Mouse (Mus musculus): ENCODE results near the gene Ttc28. TPM values are rescaled to one million over a fixed set of nuclear protein-coding genes. Genes with fewer than 3 reads are reported as not detected.

Ttc28 gene
- polyA plus RNA-seq, 1 experiment from 2014 or later = 5.8 TPM

- no peaks in the 10 kb centered on the region for H3K9me3 ChIP-seq (replicated peaks; ENCODE audit: control insufficient read depth, low read length)
- H3K4me1 ChIP-seq (ENCODE audit: control insufficient read depth, insufficient read depth, low read length) = 0 out of 2 replicates have a peak, but pooled peaks cover 3% of the 10 kb centered on the region
- H3K4me2 ChIP-seq (ENCODE audit: low read depth, low read length) = no peak overlapping the region
- ATAC-seq (replicated peaks; ENCODE audit: extremely low read depth, insufficient read depth, low FRiP score) = no peak
- H3K27ac ChIP-seq (ENCODE audit: low read length) = 0 out of 2 replicates have a peak overlapping the region, but pooled peaks have one; percentile 3
- H3K27me3 ChIP-seq (ENCODE audit: control insufficient read depth, insufficient read depth, low read length) = peaks cover 2% of the 10 kb centered on the region; the same call in 1 of the 2 replicates
- H3K36me3 ChIP-seq (ENCODE audit: control insufficient read depth, insufficient read depth) = no peaks in the 10 kb centered on the region
- no peak overlapping the region for H3K4me3 ChIP-seq (ENCODE audit: low read length)
- H3K9ac ChIP-seq (ENCODE audit: low read length) = no peak overlapping the region
- 65% methylated on average over 6 of the region's 6 CpGs for WGBS
Observed at GRCm38 (mm10) chr5:111111378-111111777, 231.8 kb downstream of the Ttc28 start.

GRCm38 (mm10) chr5:111113183-111113582, 233.6 kb downstream of the Ttc28 start:
- H3K4me3 ChIP-seq (ENCODE audit: low read length) = no peak overlapping the region
- no peaks in the 10 kb centered on the region for H3K9me3 ChIP-seq (replicated peaks; ENCODE audit: control insufficient read depth, low read length)
- no peak overlapping the region for H3K27ac ChIP-seq (ENCODE audit: low read length)
- 65% methylated on average over 7 of the region's 7 CpGs for WGBS
- H3K9ac ChIP-seq (ENCODE audit: low read length) = no peak overlapping the region
- no peak for ATAC-seq (replicated peaks; ENCODE audit: extremely low read depth, insufficient read depth, low FRiP score)
- peaks cover 2% of the 10 kb centered on the region; the same call in 1 of the 2 replicates for H3K27me3 ChIP-seq (ENCODE audit: control insufficient read depth, insufficient read depth, low read length)
- no peaks in the 10 kb centered on the region for H3K36me3 ChIP-seq (ENCODE audit: control insufficient read depth, insufficient read depth)
- H3K4me2 ChIP-seq (ENCODE audit: low read depth, low read length) = no peak overlapping the region
- 0 out of 2 replicates have a peak, but pooled peaks cover 3% of the 10 kb centered on the region for H3K4me1 ChIP-seq (ENCODE audit: control insufficient read depth, insufficient read depth, low read length)

GRCm38 (mm10) chr5:111113694-111114375, 234.2 kb downstream of the Ttc28 start:
- H3K4me3 ChIP-seq (ENCODE audit: low read length) = no peak overlapping the region
- no peak overlapping the region for H3K9ac ChIP-seq (ENCODE audit: low read length)
- H3K9me3 ChIP-seq (replicated peaks; ENCODE audit: control insufficient read depth, low read length) = no peaks in the 10 kb centered on the region
- H3K36me3 ChIP-seq (ENCODE audit: control insufficient read depth, insufficient read depth) = no peaks in the 10 kb centered on the region
- H3K27me3 ChIP-seq (ENCODE audit: control insufficient read depth, insufficient read depth, low read length) = peaks cover 2% of the 10 kb centered on the region; the same call in 1 of the 2 replicates
- H3K4me2 ChIP-seq (ENCODE audit: low read depth, low read length) = no peak overlapping the region
- no peak overlapping the region for H3K27ac ChIP-seq (ENCODE audit: low read length)
- 36% methylated on average over 8 of the region's 8 CpGs for WGBS
- 0 out of 2 replicates have a peak, but pooled peaks cover 3% of the 10 kb centered on the region for H3K4me1 ChIP-seq (ENCODE audit: control insufficient read depth, insufficient read depth, low read length)
- no peak for ATAC-seq (replicated peaks; ENCODE audit: extremely low read depth, insufficient read depth, low FRiP score)

- no peak for ATAC-seq (replicated peaks; ENCODE audit: extremely low read depth, insufficient read depth, low FRiP score)
- no peaks in the 10 kb centered on the region for H3K9me3 ChIP-seq (replicated peaks; ENCODE audit: control insufficient read depth, low read length)
- peaks cover 2% of the 10 kb centered on the region; the same call in 1 of the 2 replicates for H3K27me3 ChIP-seq (ENCODE audit: control insufficient read depth, insufficient read depth, low read length)
- H3K4me3 ChIP-seq (ENCODE audit: low read length) = no peak overlapping the region
- no peaks in the 10 kb centered on the region for H3K36me3 ChIP-seq (ENCODE audit: control insufficient read depth, insufficient read depth)
- H3K9ac ChIP-seq (ENCODE audit: low read length) = no peak overlapping the region
- no peak overlapping the region for H3K27ac ChIP-seq (ENCODE audit: low read length)
- peaks cover 5% of the 10 kb centered on the region for H3K4me1 ChIP-seq (ENCODE audit: control insufficient read depth, insufficient read depth, low read length)
- H3K4me2 ChIP-seq (ENCODE audit: low read depth, low read length) = no peak overlapping the region
- WGBS = 82% methylated on average over 10 of the region's 10 CpGs
Observed at GRCm38 (mm10) chr5:111114597-111114996, 235.0 kb downstream of the Ttc28 start.

DNA sequence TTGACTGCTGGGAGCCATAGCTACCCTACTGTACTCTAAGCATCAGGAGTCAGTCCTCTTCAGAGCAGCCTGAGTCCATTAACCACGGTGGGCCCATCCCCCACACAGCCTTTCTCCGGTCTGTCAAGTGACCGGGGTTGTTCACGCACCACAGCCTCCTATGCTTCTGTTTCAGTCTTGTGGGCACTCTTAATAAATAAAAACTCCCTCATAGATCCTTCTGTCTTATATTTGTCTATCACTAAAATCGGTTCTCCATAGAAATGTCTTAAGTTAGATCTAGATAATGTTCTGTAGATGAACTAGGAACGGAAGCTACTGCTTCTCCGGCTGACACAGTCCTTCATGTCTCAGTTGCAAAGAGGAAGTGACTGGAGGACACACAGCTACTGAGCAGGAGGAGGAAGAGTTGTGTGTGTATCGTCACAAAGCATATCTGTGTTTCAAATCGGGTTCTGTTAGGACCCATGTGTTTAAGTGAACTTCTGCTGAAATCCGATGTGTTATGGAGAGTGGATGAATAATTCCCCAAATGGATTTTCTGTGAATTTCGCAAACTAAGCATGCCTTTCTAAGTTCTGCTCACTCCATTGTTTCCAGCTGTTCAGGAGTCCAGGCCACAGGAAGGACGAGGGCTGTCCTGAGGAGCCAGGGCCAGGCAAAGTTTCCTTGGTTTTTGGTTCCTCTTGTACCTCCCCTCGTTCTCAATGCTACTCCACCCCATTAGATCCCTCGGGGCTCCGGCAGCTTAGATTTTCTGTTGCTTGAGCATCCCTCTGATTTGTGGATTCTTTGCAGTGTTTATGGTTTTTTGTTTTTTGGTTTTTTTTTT, 236.1 kb downstream of the Ttc28 start:
- Histone ChIP-seq H3K4me3 (ENCODE audit: low read length) (no peak overlapping the region), H3K27ac (ENCODE audit: low read length) (peak overlapping the region; percentile 45), H3K9ac (ENCODE audit: low read length) (no peak overlapping the region), H3K4me1 (ENCODE audit: control insufficient read depth, insufficient read depth, low read length) (peaks cover 15% of the 10 kb centered on the region), H3K9me3 (replicated peaks; ENCODE audit: control insufficient read depth, low read length) (no peaks in the 10 kb centered on the region), H3K27me3 (ENCODE audit: control insufficient read depth, insufficient read depth, low read length) (peaks cover 2% of the 10 kb centered on the region; the same call in 1 of the 2 replicates), H3K4me2 (ENCODE audit: low read depth, low read length) (no peak overlapping the region), H3K36me3 (ENCODE audit: control insufficient read depth, insufficient read depth) (no peaks in the 10 kb centered on the region)
- ATAC-seq (replicated peaks; ENCODE audit: extremely low read depth, insufficient read depth, low FRiP score) = no peak
- WGBS = 53% methylated on average over 15 of the region's 15 CpGs

DNA sequence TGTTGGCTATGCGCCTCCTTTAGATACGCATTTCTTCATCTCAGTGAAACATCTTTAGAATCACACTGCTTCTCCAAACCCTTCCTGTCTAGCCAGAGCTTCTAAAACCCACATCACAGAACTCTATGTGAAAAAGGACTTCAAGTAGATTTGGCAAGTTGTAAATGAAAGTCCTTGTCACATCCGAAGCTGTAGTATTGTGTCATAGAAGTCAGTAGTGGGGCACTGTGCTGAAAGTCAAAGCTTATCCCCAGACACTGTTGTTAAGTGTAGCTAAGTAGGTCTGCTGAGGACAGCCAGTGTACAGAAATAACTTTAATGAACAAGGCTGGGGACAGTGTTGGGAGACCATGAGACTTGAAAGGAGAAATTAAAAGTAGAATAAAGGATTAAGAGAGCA, 240.2 kb downstream of the Ttc28 start:
- no peaks in the 10 kb centered on the region for H3K27me3 ChIP-seq (ENCODE audit: control insufficient read depth, insufficient read depth, low read length)
- no peak overlapping the region for H3K27ac ChIP-seq (ENCODE audit: low read length)
- H3K9me3 ChIP-seq (replicated peaks; ENCODE audit: control insufficient read depth, low read length) = no peaks in the 10 kb centered on the region
- no peak overlapping the region for H3K4me3 ChIP-seq (ENCODE audit: low read length)
- peaks cover 25% of the 10 kb centered on the region for H3K4me1 ChIP-seq (ENCODE audit: control insufficient read depth, insufficient read depth, low read length)
- H3K9ac ChIP-seq (ENCODE audit: low read length) = no peak overlapping the region
- no peaks in the 10 kb centered on the region for H3K36me3 ChIP-seq (ENCODE audit: control insufficient read depth, insufficient read depth)
- peak; percentile 66 for ATAC-seq (replicated peaks; ENCODE audit: extremely low read depth, insufficient read depth, low FRiP score)
- no peak overlapping the region for H3K4me2 ChIP-seq (ENCODE audit: low read depth, low read length)
- 67% methylated on average over 3 of the region's 3 CpGs for WGBS

GRCm38 (mm10) chr5:111120298-111120697, 240.7 kb downstream of the Ttc28 start:
- Histone ChIP-seq H3K27me3 (ENCODE audit: control insufficient read depth, insufficient read depth, low read length) (no peaks in the 10 kb centered on the region), H3K9ac (ENCODE audit: low read length) (no peak overlapping the region), H3K4me2 (ENCODE audit: low read depth, low read length) (no peak overlapping the region), H3K4me3 (ENCODE audit: low read length) (no peak overlapping the region), H3K4me1 (ENCODE audit: control insufficient read depth, insufficient read depth, low read length) (peaks cover 24% of the 10 kb centered on the region), H3K9me3 (replicated peaks; ENCODE audit: control insufficient read depth, low read length) (no peaks in the 10 kb centered on the region), H3K36me3 (ENCODE audit: control insufficient read depth, insufficient read depth) (no peaks in the 10 kb centered on the region), H3K27ac (ENCODE audit: low read length) (no peak overlapping the region; the same call in 1 of the 2 replicates)
- WGBS = 76% methylated on average over 7 of the region's 7 CpGs
- no peak for ATAC-seq (replicated peaks; ENCODE audit: extremely low read depth, insufficient read depth, low FRiP score)

GRCm38 (mm10) chr5:111120705-111121420, 241.3 kb downstream of the Ttc28 start:
- ATAC-seq (replicated peaks; ENCODE audit: extremely low read depth, insufficient read depth, low FRiP score) = no peak
- Histone ChIP-seq H3K9ac (ENCODE audit: low read length) (no peak overlapping the region), H3K9me3 (replicated peaks; ENCODE audit: control insufficient read depth, low read length) (no peaks in the 10 kb centered on the region), H3K27ac (ENCODE audit: low read length) (no peak overlapping the region; the same call in 1 of the 2 replicates), H3K4me2 (ENCODE audit: low read depth, low read length) (no peak overlapping the region), H3K4me3 (ENCODE audit: low read length) (no peak overlapping the region), H3K36me3 (ENCODE audit: control insufficient read depth, insufficient read depth) (no peaks in the 10 kb centered on the region), H3K4me1 (ENCODE audit: control insufficient read depth, insufficient read depth, low read length) (peaks cover 21% of the 10 kb centered on the region), H3K27me3 (ENCODE audit: control insufficient read depth, insufficient read depth, low read length) (no peaks in the 10 kb centered on the region)
- WGBS = 68% methylated on average over 10 of the region's 10 CpGs
